Mouse (Mus musculus) lung, embryonic 15.5 days (tissue): ENCODE data around the gene Upk1b. TPM values are rescaled to one million over a fixed set of nuclear protein-coding genes. Genes with fewer than 3 reads are reported as not detected.

ENCODE experiments used
- ATAC-seq: fragments of 200-750 bp; cut with Nextera tagmentation; 2 replicates; pipeline ENCODE4 v1.8.0; 2017; ENCODE audit warnings: moderate number of reproducible peaks, borderline replicate concordance; ENCODE audit not compliant: low FRiP score, low TSS enrichment; ENCODE audit errors: extremely low read depth
- H3K27ac ChIP-seq: fragments of 300-500 bp; sonication (generic); 2 replicates; pipeline ENCODE4 v1.5.1; 2015; ENCODE audit warnings: moderate library complexity, mild to moderate bottlenecking, inconsistent platforms
- H3K27me3 ChIP-seq: fragments of 300-500 bp; sonication (generic); 2 replicates; pipeline ENCODE4 v1.6.1; 2015; ENCODE audit warnings: inconsistent platforms
- H3K36me3 ChIP-seq: fragments of 300-500 bp; sonication (generic); 2 replicates; pipeline ENCODE4 v1.6.1; 2015; ENCODE audit warnings: inconsistent platforms
- H3K4me1 ChIP-seq: fragments of 300-500 bp; sonication (generic); 2 replicates; pipeline ENCODE4 v1.6.1; 2015; ENCODE audit warnings: inconsistent platforms
- H3K4me2 ChIP-seq: fragments of 300-500 bp; sonication (generic); 2 replicates; pipeline ENCODE4 v1.6.1; 2015; ENCODE audit warnings: inconsistent platforms, mild to moderate bottlenecking, moderate library complexity
- H3K4me3 ChIP-seq: fragments of 300-500 bp; sonication (generic); 2 replicates; pipeline ENCODE4 v1.5.1; 2015; ENCODE audit warnings: mild to moderate bottlenecking, inconsistent platforms
- H3K9ac ChIP-seq: fragments of 300-500 bp; sonication (generic); 2 replicates; pipeline ENCODE4 v1.6.1; 2015; ENCODE audit warnings: inconsistent platforms
- H3K9me3 ChIP-seq: fragments of 300-500 bp; sonication (generic); 2 replicates; pipeline ENCODE4 v1.6.1; 2016; ENCODE audit warnings: inconsistent platforms
- WGBS: fragments of 180-500 bp; shearing (Covaris S2); methylation state at CpG from one replicate; pipeline ENCODE4 v1.1.7; 2015; 5-methylcytosine and 5-hydroxymethylcytosine counted together
- polyA plus RNA-seq: library from polyadenylated mRNA; unstranded; fragments of >200 nt; fragmentation: Nextera tagmentation; extraction: Ambion mirVana; gene quantifications from 2 replicates; pipeline ENCODE4 v1.2.1, GENCODE M21; 2015

The Upk1b gene
- polyA plus RNA-seq, 1 experiment from 2014 or later = 15.3 TPM

GRCm38 (mm10) chr16:38760834-38761375 lies 39.2 kb downstream of the Upk1b start:
- Histone ChIP-seq H3K4me3 (no peak overlapping the region), H3K36me3 (0 out of 2 replicates have a peak, but pooled peaks cover 13% of the 10 kb centered on the region), H3K9ac (no peak overlapping the region), H3K4me1 (peaks cover 17% of the 10 kb centered on the region), H3K9me3 (no peaks in the 10 kb centered on the region), H3K27ac (no peak overlapping the region), H3K4me2 (no peak overlapping the region), H3K27me3 (no peaks in the 10 kb centered on the region)
- ATAC-seq = no peak
- WGBS = 82% methylated on average over 6 of the region's 6 CpGs

DNA sequence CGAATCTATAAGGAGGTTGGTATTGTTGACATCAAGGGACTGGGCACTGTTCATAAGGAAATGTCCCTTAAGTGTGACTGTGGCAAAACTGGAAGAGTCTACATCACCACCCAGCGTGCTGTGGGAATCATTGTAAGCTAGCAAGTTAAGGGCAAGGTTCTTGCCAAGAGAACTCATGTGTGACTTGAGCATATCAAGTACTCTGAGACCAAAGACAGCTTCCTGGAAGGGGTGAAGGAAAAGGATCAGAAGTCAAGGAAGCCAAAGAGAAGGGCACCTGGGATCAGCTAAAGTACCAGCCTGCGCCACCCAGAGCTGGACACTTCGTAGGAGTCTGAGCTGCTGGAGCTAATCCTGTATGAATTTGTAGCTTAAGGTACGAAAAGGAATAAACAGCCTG lies 39.9 kb downstream of the Upk1b start:
- H3K36me3 ChIP-seq = 0 out of 2 replicates have a peak, but pooled peaks cover 13% of the 10 kb centered on the region
- H3K9ac ChIP-seq = no peak overlapping the region
- H3K27me3 ChIP-seq = no peaks in the 10 kb centered on the region
- no peak for ATAC-seq
- H3K4me3 ChIP-seq = no peak overlapping the region
- no peak overlapping the region for H3K4me2 ChIP-seq
- H3K27ac ChIP-seq = no peak overlapping the region
- peaks cover 21% of the 10 kb centered on the region for H3K4me1 ChIP-seq
- 93% methylated on average over 5 of the region's 5 CpGs for WGBS
- no peaks in the 10 kb centered on the region for H3K9me3 ChIP-seq

DNA sequence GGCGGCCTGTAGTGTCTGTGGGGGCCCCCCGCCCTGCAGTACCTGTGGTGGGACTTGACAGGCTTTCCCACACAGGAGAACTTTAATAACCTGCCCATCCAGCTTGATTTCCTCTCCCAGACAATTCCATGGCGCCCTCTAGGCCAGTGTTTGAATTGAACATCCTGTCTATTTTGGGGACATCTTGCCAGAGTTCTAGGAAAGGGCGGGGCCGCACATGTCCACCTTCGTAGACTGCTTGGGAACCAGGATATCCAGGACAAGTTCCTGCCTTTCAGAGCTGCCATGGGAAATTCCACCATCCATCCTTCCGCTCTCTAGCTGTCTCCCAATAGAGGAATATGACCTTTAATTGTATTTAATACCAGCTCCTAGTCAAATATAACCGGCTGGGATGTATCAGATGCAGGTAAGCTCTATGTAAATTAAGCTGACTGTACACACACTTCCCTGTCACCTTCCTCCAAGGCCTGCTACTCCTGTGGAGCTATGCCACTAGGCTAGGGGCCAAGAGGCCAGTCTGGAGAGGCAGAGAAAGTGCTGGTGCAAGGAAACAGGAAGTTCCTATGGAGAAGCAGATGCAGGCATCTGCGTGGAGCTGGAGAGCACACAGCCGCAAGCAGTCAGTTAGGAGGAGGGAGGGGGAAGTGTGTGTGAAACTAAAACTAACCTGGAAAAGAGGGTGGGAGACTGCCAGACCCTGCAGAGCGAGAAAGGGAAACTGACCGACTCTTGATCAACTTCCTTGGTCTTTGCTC lies 41.8 kb downstream of the Upk1b start:
- Histone ChIP-seq H3K9me3 (no peaks in the 10 kb centered on the region), H3K9ac (no peak overlapping the region), H3K4me2 (no peak overlapping the region), H3K27ac (peak overlapping the region; percentile 54; the same call in 1 of the 2 replicates), H3K4me3 (no peak overlapping the region), H3K4me1 (peaks cover 22% of the 10 kb centered on the region), H3K27me3 (no peaks in the 10 kb centered on the region), H3K36me3 (0 out of 2 replicates have a peak, but pooled peaks cover 13% of the 10 kb centered on the region)
- no peak for ATAC-seq
- WGBS = 71% methylated on average over 12 of the region's 12 CpGs

DNA sequence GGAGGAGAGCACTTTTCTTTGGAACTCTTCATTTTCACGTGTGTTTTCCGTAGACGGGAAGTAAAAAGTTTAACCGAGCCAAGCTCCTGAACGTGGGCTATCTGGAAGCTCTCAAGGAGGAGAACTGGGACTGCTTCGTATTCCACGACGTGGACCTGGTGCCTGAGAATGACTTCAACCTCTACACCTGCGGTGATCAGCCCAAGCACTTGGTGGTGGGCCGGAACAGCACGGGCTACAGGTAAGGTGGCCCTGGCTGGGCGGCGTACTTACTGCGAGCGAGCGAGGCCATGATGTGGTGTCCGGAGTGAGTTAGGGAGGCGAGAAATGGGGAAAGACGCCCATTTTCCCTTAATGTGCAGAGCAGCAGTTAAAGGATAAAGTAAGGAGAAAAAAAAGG lies 42.5 kb downstream of the Upk1b start:
- Histone ChIP-seq H3K27me3 (no peaks in the 10 kb centered on the region), H3K4me3 (no peak overlapping the region), H3K36me3 (peaks cover 12% of the 10 kb centered on the region; the same call in 1 of the 2 replicates), H3K27ac (no peak overlapping the region), H3K9ac (no peak overlapping the region), H3K4me1 (peaks cover 25% of the 10 kb centered on the region), H3K9me3 (no peaks in the 10 kb centered on the region), H3K4me2 (no peak overlapping the region)
- ATAC-seq = no peak
- WGBS = 94% methylated on average over 19 of the region's 19 CpGs

DNA sequence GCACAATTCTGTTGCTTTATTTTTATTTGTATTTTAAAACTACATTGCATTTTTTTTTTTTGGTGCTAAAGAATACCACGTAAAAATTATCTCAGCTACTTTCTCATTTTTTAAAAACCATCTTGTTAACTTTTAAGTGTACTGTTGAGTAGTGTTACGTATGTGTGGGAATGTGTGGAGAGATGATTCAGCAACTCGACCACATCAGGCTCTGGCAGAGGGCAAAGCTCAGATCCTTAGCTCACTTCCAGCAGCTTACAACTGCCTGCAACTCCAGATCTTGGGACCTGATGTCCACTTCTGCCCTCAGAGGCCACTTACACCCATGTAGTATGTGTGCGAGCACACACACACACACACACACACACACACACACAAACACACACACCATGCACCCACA lies 43.6 kb downstream of the Upk1b start:
- Histone ChIP-seq H3K4me3 (no peak overlapping the region), H3K4me2 (no peak overlapping the region), H3K9me3 (no peaks in the 10 kb centered on the region), H3K9ac (no peak overlapping the region), H3K27ac (peak overlapping the region; percentile 63), H3K4me1 (peaks cover 21% of the 10 kb centered on the region), H3K36me3 (peaks cover 13% of the 10 kb centered on the region; the same call in 1 of the 2 replicates), H3K27me3 (no peaks in the 10 kb centered on the region)
- 43% methylated on average over 4 of the region's 4 CpGs for WGBS
- ATAC-seq = no peak

GRCm38 (mm10) chr16:38756177-38756503 lies 44.0 kb downstream of the Upk1b start:
- 19% methylated on average over 5 of the region's 5 CpGs for WGBS
- peaks cover 21% of the 10 kb centered on the region for H3K4me1 ChIP-seq
- peak overlapping the region; percentile 63 for H3K27ac ChIP-seq
- peaks cover 13% of the 10 kb centered on the region; the same call in 1 of the 2 replicates for H3K36me3 ChIP-seq
- no peak overlapping the region for H3K9ac ChIP-seq
- H3K9me3 ChIP-seq = no peaks in the 10 kb centered on the region
- no peaks in the 10 kb centered on the region for H3K27me3 ChIP-seq
- ATAC-seq = peak; percentile 71; the same call in 1 of the 2 replicates
- no peak overlapping the region for H3K4me3 ChIP-seq
- no peak overlapping the region for H3K4me2 ChIP-seq

DNA sequence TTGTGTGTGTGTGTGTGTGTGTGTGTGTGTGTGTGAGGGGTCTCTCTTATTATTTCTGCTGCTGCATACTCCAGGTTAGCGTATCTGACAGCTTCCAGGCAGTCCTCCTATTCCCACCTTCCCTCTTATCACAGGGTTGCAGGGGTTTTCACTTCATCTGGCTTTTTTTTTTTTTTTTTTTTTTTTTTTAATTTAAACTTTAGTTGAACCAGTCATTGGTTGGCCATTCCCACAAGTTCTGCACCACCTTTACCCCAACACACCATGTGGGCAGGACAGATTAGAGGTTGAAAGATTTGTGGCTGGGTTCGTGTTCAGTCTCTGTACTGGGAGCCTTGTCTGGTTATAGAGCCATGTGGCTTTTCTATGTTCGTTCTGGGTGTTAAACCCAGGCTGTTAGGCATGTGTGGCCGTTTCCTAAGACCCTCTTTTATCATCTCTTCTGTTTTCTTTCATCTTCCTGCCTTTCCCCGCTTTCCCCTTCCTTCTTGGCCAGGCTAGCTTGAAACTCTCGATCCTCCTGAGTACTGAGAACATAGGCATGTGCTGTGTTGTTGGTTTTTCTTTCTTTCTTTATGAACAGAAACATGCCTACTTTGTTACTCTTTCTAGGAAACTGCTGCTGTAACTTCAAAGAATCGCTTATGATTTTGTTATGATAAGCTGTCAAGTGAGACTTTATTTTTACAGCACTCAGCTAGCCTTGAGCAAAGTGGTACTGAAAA lies 44.5 kb downstream of the Upk1b start:
- H3K36me3 ChIP-seq = peaks cover 13% of the 10 kb centered on the region; the same call in 1 of the 2 replicates
- H3K27ac ChIP-seq = peak overlapping the region; percentile 63
- H3K27me3 ChIP-seq = no peaks in the 10 kb centered on the region
- no peaks in the 10 kb centered on the region for H3K9me3 ChIP-seq
- no peak overlapping the region for H3K9ac ChIP-seq
- H3K4me3 ChIP-seq = no peak overlapping the region
- H3K4me2 ChIP-seq = peak overlapping the region; percentile 16; the same call in 1 of the 2 replicates
- WGBS = 39% methylated on average over 7 of the region's 7 CpGs
- peaks cover 21% of the 10 kb centered on the region for H3K4me1 ChIP-seq
- ATAC-seq = peak; percentile 28; the same call in 1 of the 2 replicates

GRCm38 (mm10) chr16:38753631-38754030 lies 46.5 kb downstream of the Upk1b start:
- Histone ChIP-seq H3K9ac (no peak overlapping the region), H3K4me1 (peaks cover 21% of the 10 kb centered on the region), H3K27me3 (no peaks in the 10 kb centered on the region), H3K36me3 (peaks cover 13% of the 10 kb centered on the region; the same call in 1 of the 2 replicates), H3K4me3 (no peak overlapping the region), H3K27ac (no peak overlapping the region), H3K9me3 (no peaks in the 10 kb centered on the region), H3K4me2 (no peak overlapping the region)
- WGBS = 56% methylated on average over 11 of the region's 11 CpGs
- ATAC-seq = no peak

DNA sequence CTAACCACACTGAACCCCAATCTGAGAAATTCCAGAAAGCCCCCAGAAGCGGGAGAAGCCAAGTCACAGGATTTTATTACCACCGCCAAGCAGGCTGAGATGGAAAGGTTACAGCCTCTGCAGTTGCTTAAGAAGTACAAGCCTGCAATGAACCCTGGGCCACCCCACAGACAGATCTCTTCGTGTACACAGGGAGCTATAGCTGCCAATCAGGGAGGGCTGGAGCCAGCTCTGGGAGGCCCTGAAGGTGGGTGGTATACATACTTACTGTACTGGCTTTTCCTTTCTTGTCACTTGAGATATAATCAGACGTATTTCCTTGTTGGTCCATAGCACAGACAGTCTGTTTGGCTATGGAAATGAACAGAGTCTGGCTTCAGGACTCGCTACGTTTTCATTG lies 49.3 kb downstream of the Upk1b start:
- H3K27ac ChIP-seq = no peak overlapping the region
- H3K36me3 ChIP-seq = peaks cover 6% of the 10 kb centered on the region; the same call in 1 of the 2 replicates
- WGBS = 56% methylated on average over 6 of the region's 6 CpGs
- H3K9ac ChIP-seq = no peak overlapping the region
- H3K4me2 ChIP-seq = no peak overlapping the region
- no peaks in the 10 kb centered on the region for H3K9me3 ChIP-seq
- peaks cover 10% of the 10 kb centered on the region for H3K4me1 ChIP-seq
- H3K27me3 ChIP-seq = no peaks in the 10 kb centered on the region
- no peak for ATAC-seq
- no peak overlapping the region for H3K4me3 ChIP-seq

DNA sequence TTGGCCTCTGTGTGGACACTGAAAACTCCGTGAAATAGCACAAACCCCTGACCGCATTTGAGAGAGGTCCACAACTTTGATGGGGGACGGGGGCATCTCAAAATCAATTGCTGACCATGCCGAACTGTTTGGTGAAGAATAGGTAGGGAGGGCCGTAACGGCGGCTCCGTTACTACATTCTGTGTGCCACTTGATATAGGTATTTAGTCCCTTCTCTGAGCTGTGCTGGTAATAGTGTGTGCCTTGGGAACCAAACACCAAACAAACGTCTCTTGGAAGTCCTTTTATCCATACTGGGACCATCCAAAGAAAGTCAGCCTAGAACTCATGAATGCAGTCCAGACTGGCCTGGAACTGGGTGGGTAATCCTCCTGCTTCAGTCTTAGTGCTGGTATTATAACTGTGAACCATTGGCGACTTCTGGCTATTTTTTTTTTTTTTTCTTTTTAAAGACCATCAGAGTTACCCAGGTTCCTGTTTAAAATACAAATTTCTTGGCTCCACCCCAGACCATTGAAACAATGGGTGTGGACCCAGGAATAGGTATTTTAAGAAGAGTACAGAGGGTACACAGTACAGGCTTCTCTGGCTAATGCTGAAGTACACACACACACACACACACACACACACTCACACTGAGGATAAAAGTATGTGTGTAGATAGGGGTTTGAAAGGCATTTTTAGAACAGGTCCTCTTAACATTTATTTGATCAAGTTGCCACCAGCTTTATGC lies 56.0 kb downstream of the Upk1b start:
- Histone ChIP-seq H3K4me2 (no peak overlapping the region), H3K36me3 (no peaks in the 10 kb centered on the region)

GRCm38 (mm10) chr16:38742659-38743131 lies 57.4 kb downstream of the Upk1b start:
- peaks cover 11% of the 10 kb centered on the region for H3K4me1 ChIP-seq
- H3K9me3 ChIP-seq = no peaks in the 10 kb centered on the region
- no peaks in the 10 kb centered on the region for H3K36me3 ChIP-seq
- H3K4me3 ChIP-seq = peak overlapping the region; percentile 90
- H3K27ac ChIP-seq = peak overlapping the region; percentile 79
- peak overlapping the region; percentile 87 for H3K9ac ChIP-seq
- H3K27me3 ChIP-seq = no peaks in the 10 kb centered on the region
- peak; percentile 29; the same call in 1 of the 2 replicates for ATAC-seq
- peak overlapping the region; percentile 78 for H3K4me2 ChIP-seq
- under 1% methylated on average over 13 of the region's 13 CpGs for WGBS

More for the DNA sequence above, 56.0 kb downstream of the Upk1b start:
- H3K4me3 ChIP-seq = no peak overlapping the region
- H3K4me1 ChIP-seq = peaks cover 11% of the 10 kb centered on the region
- WGBS = 82% methylated on average over 10 of the region's 10 CpGs
- H3K9ac ChIP-seq = no peak overlapping the region
- no peak overlapping the region for H3K27ac ChIP-seq
- no peak for ATAC-seq
- H3K9me3 ChIP-seq = no peaks in the 10 kb centered on the region
- no peaks in the 10 kb centered on the region for H3K27me3 ChIP-seq
